Mouse (Mus musculus) bone marrow, adult 2 months (tissue): ENCODE measurements around the gene Prmt8.

Experiments used
- CTCF ChIP-seq: fragments of 200-500 bp; IDR thresholded peaks from 2 replicates; pipeline ENCODE4 v1.5.1; 2011; ENCODE audit warnings: low read length, control low read depth; ENCODE audit not compliant: control insufficient read depth, insufficient read depth
- POLR2A ChIP-seq: fragments of 200-500 bp; IDR thresholded peaks from 2 replicates; pipeline ENCODE4 v1.6.1; 2011; ENCODE audit warnings: low read depth, mild to moderate bottlenecking, control low read depth, low read length, borderline replicate concordance; ENCODE audit not compliant: control insufficient read depth

GRCm38 (mm10) chr6:127766641-127767200 lies 2.6 kb downstream of the Prmt8 start:
- TF ChIP-seq CTCF (no peak), POLR2A (no peak)
